Mouse (Mus musculus) layer of hippocampus, postnatal 10 days (tissue): ENCODE data around the gene Gsdme. TPM values are rescaled to one million over a fixed set of nuclear protein-coding genes. Genes with fewer than 3 reads are reported as not detected.

Source experiments
- DNase-seq, 2 experiments: peaks; one replicate each; pipeline ENCODE4 v3.0.0; 2021; ENCODE audit warnings: low spot score in 2 of 2
- total RNA-seq, 2 experiments: library from RNA; stranded (reverse); gene quantifications; 2 replicates each; pipeline ENCODE4 v1.2.3; 2021

Gsdme gene
- total RNA-seq, 2 experiments from 2014 or later, result 14.6 to 15.6 TPM

GRCm38 (mm10) chr6:50247356-50247755, 16.3 kb downstream of the Gsdme start:
- no peak for DNase-seq

GRCm38 (mm10) chr6:50244967-50245366, 18.7 kb downstream of the Gsdme start:
- DNase-seq, result no peak

- DNase-seq, result no peak
Observed at GRCm38 (mm10) chr6:50244126-50244525, 19.5 kb downstream of the Gsdme start.

- DNase-seq, result no peak
Observed at GRCm38 (mm10) chr6:50240437-50240836, 23.2 kb downstream of the Gsdme start.

GRCm38 (mm10) chr6:50239902-50240301, 23.8 kb downstream of the Gsdme start:
- no peak for DNase-seq

GRCm38 (mm10) chr6:50237963-50238362, 25.7 kb downstream of the Gsdme start:
- no peak for DNase-seq

- no peak for DNase-seq
Observed at GRCm38 (mm10) chr6:50232984-50233383, 30.7 kb downstream of the Gsdme start.

GRCm38 (mm10) chr6:50231288-50231687, 32.4 kb downstream of the Gsdme start:
- DNase-seq, result no peak

- no peak for DNase-seq
Observed at GRCm38 (mm10) chr6:50228180-50228579, 35.5 kb downstream of the Gsdme start.

GRCm38 (mm10) chr6:50225232-50225631, 38.4 kb downstream of the Gsdme start:
- no peak for DNase-seq

- DNase-seq, result no peak
Observed at GRCm38 (mm10) chr6:50223606-50224005, 40.1 kb downstream of the Gsdme start.

GRCm38 (mm10) chr6:50222986-50223385, 40.7 kb downstream of the Gsdme start:
- no peak for DNase-seq

GRCm38 (mm10) chr6:50222351-50222750, 41.3 kb downstream of the Gsdme start:
- no peak for DNase-seq

- DNase-seq, result peak; percentile 30 to 48
Observed at GRCm38 (mm10) chr6:50220863-50221262, 42.8 kb downstream of the Gsdme start.

- DNase-seq, result no peak
Observed at GRCm38 (mm10) chr6:50219066-50219465, 44.6 kb downstream of the Gsdme start.

GRCm38 (mm10) chr6:50218628-50219027, 45.0 kb downstream of the Gsdme start:
- no peak for DNase-seq

- DNase-seq, result no peak
Observed at GRCm38 (mm10) chr6:50215986-50216385, 47.7 kb downstream of the Gsdme start.

GRCm38 (mm10) chr6:50215373-50215745, 48.3 kb downstream of the Gsdme start:
- no peak for DNase-seq

GRCm38 (mm10) chr6:50214711-50215372, 48.8 kb downstream of the Gsdme start:
- DNase-seq, result no peak

- no peak for DNase-seq
Observed at GRCm38 (mm10) chr6:50205093-50205492, 58.6 kb downstream of the Gsdme start.

GRCm38 (mm10) chr6:50204356-50204755, 59.3 kb downstream of the Gsdme start:
- no peak for DNase-seq

- DNase-seq, result no peak
Observed at GRCm38 (mm10) chr6:50193851-50194250, 69.8 kb downstream of the Gsdme start.

GRCm38 (mm10) chr6:50192822-50193221, 70.8 kb downstream of the Gsdme start:
- DNase-seq, result no peak

GRCm38 (mm10) chr6:50192169-50192568, 71.5 kb downstream of the Gsdme start:
- DNase-seq, result no peak
